Mouse (Mus musculus): ENCODE data around the gene Actr3.

- no peak for TF ChIP-seq CTCF (IDR thresholded peaks at IDR 0.05; ENCODE audit: insufficient read depth, low read depth, low read length)
- no peak for TF ChIP-seq POLR2A (IDR thresholded peaks at IDR 0.05; ENCODE audit: insufficient read depth, low read depth, low read length)
Measured at GRCm38 (mm10) chr1:125419906-125420305, 15.6 kb downstream of the Actr3 start.
